Mouse (Mus musculus) liver, adult 2 months (tissue): ENCODE results near the gene Vsx2.

Experiments
- CTCF ChIP-seq: fragments of 200-500 bp; IDR thresholded peaks from 2 replicates; pipeline ENCODE4 v1.5.1; 2011; ENCODE audit warnings: low read depth, low read length, control low read depth
- POLR2A ChIP-seq: fragments of 200-500 bp; IDR thresholded peaks from 2 replicates; pipeline ENCODE4 v1.6.1; 2011; ENCODE audit warnings: low read length, control low read depth; ENCODE audit not compliant: insufficient read depth; ENCODE audit errors: extremely low read depth

DNA sequence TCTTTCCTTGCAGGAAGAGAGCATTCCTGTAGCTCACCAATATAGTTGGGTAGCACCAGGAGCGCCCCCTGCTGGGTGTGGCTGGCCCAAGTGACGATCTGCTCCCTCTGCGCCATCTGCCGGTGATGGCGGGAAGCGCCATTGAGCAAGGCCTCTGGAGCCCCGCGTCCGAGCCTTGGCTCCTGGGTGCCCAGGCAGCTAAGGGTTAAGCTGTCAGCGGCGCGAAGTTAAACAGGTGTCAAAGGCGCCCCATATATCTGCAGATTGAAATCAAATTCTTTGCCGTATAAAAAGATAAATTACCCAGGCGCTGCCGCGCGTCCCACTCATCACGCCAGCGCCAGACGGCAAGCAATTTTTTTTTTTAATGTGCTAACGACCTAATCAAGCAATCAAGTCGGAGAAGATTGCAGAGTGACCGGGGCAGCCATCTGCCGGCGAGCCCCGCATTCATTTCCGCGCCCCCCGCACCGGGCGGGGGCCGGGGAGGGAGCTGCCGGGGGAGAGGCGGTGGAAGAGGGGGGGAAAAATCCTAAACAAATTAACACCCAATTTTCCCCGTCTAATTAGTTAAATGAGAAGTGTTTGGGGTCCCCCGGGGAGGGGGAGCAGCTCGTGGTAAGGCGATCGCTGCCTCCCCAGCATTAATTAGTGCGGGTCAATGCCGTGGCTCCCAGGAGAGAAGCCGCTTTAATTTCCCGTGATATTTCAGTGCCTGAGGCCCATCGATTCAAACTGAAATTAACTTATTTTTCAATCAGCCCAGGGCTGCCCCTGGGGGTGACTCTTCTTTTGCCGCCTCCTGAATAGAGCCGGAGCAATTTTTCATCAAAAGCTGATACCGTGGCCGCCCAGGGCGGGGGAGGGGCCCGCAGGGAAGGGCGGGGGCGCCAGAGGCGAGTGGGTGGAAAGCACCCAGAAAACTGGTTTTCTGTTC lies 20.5 kb downstream of the Vsx2 start:
- TF ChIP-seq CTCF (peak; percentile 100), POLR2A (no peak)
